Mouse (Mus musculus): Measurements from ENCODE around the gene Epb41l4b.
A peak's percentile ranks its signal among the peaks of the same experiment; 100 is the strongest.

Epb41l4b gene

GRCm38 (mm10) chr4:57114617-57115592 lies 28.3 kb downstream of the Epb41l4b start:
- no peak for DNase-seq (ENCODE audit: low read depth in 1 of 2, low spot score in 2 of 2)

GRCm38 (mm10) chr4:57113472-57114216 lies 29.6 kb downstream of the Epb41l4b start:
- no peak for DNase-seq (ENCODE audit: low read depth in 1 of 2, low spot score in 2 of 2)

GRCm38 (mm10) chr4:57111992-57112540 lies 31.2 kb downstream of the Epb41l4b start:
- no peak for DNase-seq (ENCODE audit: low read depth in 1 of 2, low spot score in 2 of 2)

- no peak for DNase-seq (ENCODE audit: low read depth in 1 of 2, low spot score in 2 of 2)
These were observed 31.8 kb downstream of the Epb41l4b start for GRCm38 (mm10) chr4:57111411-57111810.

GRCm38 (mm10) chr4:57109543-57109942 lies 33.7 kb downstream of the Epb41l4b start:
- DNase-seq (ENCODE audit: low read depth in 1 of 2, low spot score in 2 of 2) = no peak

- no peak for DNase-seq (ENCODE audit: low read depth in 1 of 2, low spot score in 2 of 2)
These were observed 37.9 kb downstream of the Epb41l4b start for GRCm38 (mm10) chr4:57105339-57105738.

- peak in 1 of 2 experiments; percentile 2 for DNase-seq (ENCODE audit: low read depth in 1 of 2, low spot score in 2 of 2)
These were observed 39.4 kb downstream of the Epb41l4b start for GRCm38 (mm10) chr4:57103830-57104229.

GRCm38 (mm10) chr4:57101095-57101494 lies 42.1 kb downstream of the Epb41l4b start:
- DNase-seq (ENCODE audit: low read depth in 1 of 2, low spot score in 2 of 2) = no peak

- DNase-seq (ENCODE audit: low read depth in 1 of 2, low spot score in 2 of 2) = no peak
These were observed 45.8 kb downstream of the Epb41l4b start for GRCm38 (mm10) chr4:57097411-57097810.

GRCm38 (mm10) chr4:57095569-57095968 lies 47.7 kb downstream of the Epb41l4b start:
- no peak for DNase-seq (ENCODE audit: low read depth in 1 of 2, low spot score in 2 of 2)

GRCm38 (mm10) chr4:57091363-57091762 lies 51.9 kb downstream of the Epb41l4b start:
- no peak for DNase-seq (ENCODE audit: low read depth in 1 of 2, low spot score in 2 of 2)

GRCm38 (mm10) chr4:57088301-57088700 lies 54.9 kb downstream of the Epb41l4b start:
- DNase-seq (ENCODE audit: low read depth in 1 of 2, low spot score in 2 of 2) = no peak

GRCm38 (mm10) chr4:57085750-57086400 lies 57.4 kb downstream of the Epb41l4b start:
- DNase-seq (ENCODE audit: low read depth in 1 of 2, low spot score in 2 of 2) = no peak

GRCm38 (mm10) chr4:57083653-57084052 lies 59.6 kb downstream of the Epb41l4b start:
- no peak for DNase-seq (ENCODE audit: low read depth in 1 of 2, low spot score in 2 of 2)

GRCm38 (mm10) chr4:57082775-57083428 lies 60.3 kb downstream of the Epb41l4b start:
- no peak for DNase-seq (ENCODE audit: low read depth in 1 of 2, low spot score in 2 of 2)

GRCm38 (mm10) chr4:57081463-57081862 lies 61.8 kb downstream of the Epb41l4b start:
- no peak for DNase-seq (ENCODE audit: low read depth in 1 of 2, low spot score in 2 of 2)

- no peak for DNase-seq (ENCODE audit: low read depth in 1 of 2, low spot score in 2 of 2)
These were observed 69.4 kb downstream of the Epb41l4b start for GRCm38 (mm10) chr4:57073843-57074242.

- DNase-seq (ENCODE audit: low read depth in 1 of 2, low spot score in 2 of 2) = no peak
These were observed 70.1 kb downstream of the Epb41l4b start for GRCm38 (mm10) chr4:57073174-57073573.

- no peak for DNase-seq (ENCODE audit: low read depth in 1 of 2, low spot score in 2 of 2)
These were observed 72.6 kb downstream of the Epb41l4b start for GRCm38 (mm10) chr4:57070640-57071039.

- DNase-seq (ENCODE audit: low read depth in 1 of 2, low spot score in 2 of 2) = no peak
These were observed 74.8 kb downstream of the Epb41l4b start for GRCm38 (mm10) chr4:57068397-57068796.

GRCm38 (mm10) chr4:57067801-57068200 lies 75.4 kb downstream of the Epb41l4b start:
- DNase-seq (ENCODE audit: low read depth in 1 of 2, low spot score in 2 of 2) = no peak
